Mouse (Mus musculus): Measurements from ENCODE around the gene Slc50a1. TPM values are rescaled to one million over a fixed set of nuclear protein-coding genes. Genes with fewer than 3 reads are reported as not detected.

Slc50a1 gene
- polyA plus RNA-seq, 1 experiment from 2014 or later, result 31.5 TPM

- no peaks in the 10 kb centered on the region for H3K9me3 ChIP-seq (ENCODE audit: control insufficient read depth, low read length)
- H3K27me3 ChIP-seq (replicated peaks; ENCODE audit: control insufficient read depth, insufficient read depth, low read length), result peaks cover 5% of the 10 kb centered on the region
- H3K4me1 ChIP-seq (replicated peaks; ENCODE audit: control insufficient read depth, insufficient read depth, low read length), result peaks cover 3% of the 10 kb centered on the region; the same call in 1 of the 2 replicates
- no peaks in the 10 kb centered on the region for H3K36me3 ChIP-seq (ENCODE audit: control insufficient read depth, insufficient read depth, low read length)
- H3K4me3 ChIP-seq (ENCODE audit: low read depth, low read length), result no peak overlapping the region
- DNase-seq (ENCODE audit: low spot score) (no peak), ATAC-seq (replicated peaks; ENCODE audit: low FRiP score) (no peak)
- no peak overlapping the region for H3K27ac ChIP-seq (ENCODE audit: low read depth, low read length)
- no peak overlapping the region for H3K9ac ChIP-seq (ENCODE audit: low read depth, low read length)
- WGBS, result 43% methylated on average over 1 of the region's 1 CpGs
- H3K4me2 ChIP-seq, result peak overlapping the region; percentile 57
Observed at GRCm38 (mm10) chr3:89300071-89300470, 29.7 kb upstream of the Slc50a1 start.

GRCm38 (mm10) chr3:89299499-89299898 lies 29.1 kb upstream of the Slc50a1 start:
- peaks cover 3% of the 10 kb centered on the region; the same call in 1 of the 2 replicates for H3K4me1 ChIP-seq (replicated peaks; ENCODE audit: control insufficient read depth, insufficient read depth, low read length)
- peak overlapping the region; percentile 1; the same call in 1 of the 2 replicates for H3K4me3 ChIP-seq (ENCODE audit: low read depth, low read length)
- WGBS, result 4% methylated on average over 14 of the region's 14 CpGs
- no peak overlapping the region for H3K27ac ChIP-seq (ENCODE audit: low read depth, low read length)
- peak overlapping the region; percentile 57 for H3K4me2 ChIP-seq
- peaks cover 5% of the 10 kb centered on the region for H3K27me3 ChIP-seq (replicated peaks; ENCODE audit: control insufficient read depth, insufficient read depth, low read length)
- no peak for ATAC-seq (replicated peaks; ENCODE audit: low FRiP score)
- H3K36me3 ChIP-seq (ENCODE audit: control insufficient read depth, insufficient read depth, low read length), result no peaks in the 10 kb centered on the region
- no peaks in the 10 kb centered on the region for H3K9me3 ChIP-seq (ENCODE audit: control insufficient read depth, low read length)
- H3K9ac ChIP-seq (ENCODE audit: low read depth, low read length), result peak overlapping the region; percentile 18; the same call in 1 of the 2 replicates
- DNase-seq (ENCODE audit: low spot score), result no peak

DNA sequence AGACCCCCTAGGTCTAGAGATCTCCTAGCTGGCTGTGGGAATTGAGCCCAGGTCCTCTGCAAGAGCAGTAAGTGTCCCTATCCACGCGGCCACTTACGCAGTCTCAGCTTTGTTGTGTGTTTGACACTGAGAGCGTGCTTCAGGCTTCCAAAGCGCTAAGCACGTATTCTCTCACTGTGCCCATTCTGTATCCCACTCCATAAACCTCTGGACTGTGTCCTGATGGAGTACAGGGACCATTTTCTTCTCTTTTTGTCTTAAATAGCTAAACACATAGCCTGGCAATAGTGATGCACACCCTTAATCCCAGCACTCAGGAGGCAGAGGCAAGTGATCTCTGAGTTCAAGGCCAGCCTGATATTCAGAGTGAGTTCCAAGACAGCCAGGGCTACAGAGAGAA lies 28.5 kb upstream of the Slc50a1 start:
- H3K27me3 ChIP-seq (replicated peaks; ENCODE audit: control insufficient read depth, insufficient read depth, low read length), result peaks cover 5% of the 10 kb centered on the region
- DNase-seq (ENCODE audit: low spot score) (no peak), ATAC-seq (replicated peaks; ENCODE audit: low FRiP score) (no peak)
- peaks cover 3% of the 10 kb centered on the region; the same call in 1 of the 2 replicates for H3K4me1 ChIP-seq (replicated peaks; ENCODE audit: control insufficient read depth, insufficient read depth, low read length)
- H3K9ac ChIP-seq (ENCODE audit: low read depth, low read length), result no peak overlapping the region
- 83% methylated on average over 6 of the region's 6 CpGs for WGBS
- H3K36me3 ChIP-seq (ENCODE audit: control insufficient read depth, insufficient read depth, low read length), result no peaks in the 10 kb centered on the region
- H3K27ac ChIP-seq (ENCODE audit: low read depth, low read length), result no peak overlapping the region
- no peak overlapping the region; the same call in 1 of the 2 replicates for H3K4me2 ChIP-seq
- no peaks in the 10 kb centered on the region for H3K9me3 ChIP-seq (ENCODE audit: control insufficient read depth, low read length)
- no peak overlapping the region for H3K4me3 ChIP-seq (ENCODE audit: low read depth, low read length)

GRCm38 (mm10) chr3:89296761-89297396 lies 26.5 kb upstream of the Slc50a1 start:
- WGBS, result 76% methylated on average over 11 of the region's 11 CpGs
- Histone ChIP-seq H3K9ac (ENCODE audit: low read depth, low read length) (no peak overlapping the region), H3K27me3 (replicated peaks; ENCODE audit: control insufficient read depth, insufficient read depth, low read length) (peaks cover 2% of the 10 kb centered on the region; the same call in 1 of the 2 replicates), H3K4me2 (no peak overlapping the region), H3K36me3 (ENCODE audit: control insufficient read depth, insufficient read depth, low read length) (no peaks in the 10 kb centered on the region), H3K9me3 (ENCODE audit: control insufficient read depth, low read length) (no peaks in the 10 kb centered on the region), H3K4me1 (replicated peaks; ENCODE audit: control insufficient read depth, insufficient read depth, low read length) (peaks cover 3% of the 10 kb centered on the region; the same call in 1 of the 2 replicates), H3K4me3 (ENCODE audit: low read depth, low read length) (no peak overlapping the region), H3K27ac (ENCODE audit: low read depth, low read length) (peak overlapping the region; percentile 7; the same call in 1 of the 2 replicates)
- DNase-seq (ENCODE audit: low spot score) (no peak), ATAC-seq (replicated peaks; ENCODE audit: low FRiP score) (no peak)

GRCm38 (mm10) chr3:89295685-89296230 lies 25.4 kb upstream of the Slc50a1 start:
- DNase-seq (ENCODE audit: low spot score), result no peak
- Histone ChIP-seq H3K27me3 (replicated peaks; ENCODE audit: control insufficient read depth, insufficient read depth, low read length) (peaks cover 2% of the 10 kb centered on the region; the same call in 1 of the 2 replicates), H3K4me3 (ENCODE audit: low read depth, low read length) (no peak overlapping the region), H3K4me2 (no peak overlapping the region), H3K27ac (ENCODE audit: low read depth, low read length) (no peak overlapping the region), H3K9me3 (ENCODE audit: control insufficient read depth, low read length) (no peaks in the 10 kb centered on the region), H3K36me3 (ENCODE audit: control insufficient read depth, insufficient read depth, low read length) (no peaks in the 10 kb centered on the region), H3K9ac (ENCODE audit: low read depth, low read length) (no peak overlapping the region), H3K4me1 (replicated peaks; ENCODE audit: control insufficient read depth, insufficient read depth, low read length) (peaks cover 3% of the 10 kb centered on the region; the same call in 1 of the 2 replicates)
- no peak for ATAC-seq (replicated peaks; ENCODE audit: low FRiP score)
- WGBS, result 69% methylated on average over 8 of the region's 8 CpGs

- no peaks in the 10 kb centered on the region; the same call in 1 of the 2 replicates for H3K4me1 ChIP-seq (replicated peaks; ENCODE audit: control insufficient read depth, insufficient read depth, low read length)
- ATAC-seq (replicated peaks; ENCODE audit: low FRiP score) (no peak), DNase-seq (ENCODE audit: low spot score) (no peak)
- no peaks in the 10 kb centered on the region for H3K9me3 ChIP-seq (ENCODE audit: control insufficient read depth, low read length)
- 74% methylated on average over 5 of the region's 5 CpGs for WGBS
- no peaks in the 10 kb centered on the region for H3K36me3 ChIP-seq (ENCODE audit: control insufficient read depth, insufficient read depth, low read length)
- no peak overlapping the region for H3K4me3 ChIP-seq (ENCODE audit: low read depth, low read length)
- no peak overlapping the region for H3K9ac ChIP-seq (ENCODE audit: low read depth, low read length)
- H3K27me3 ChIP-seq (replicated peaks; ENCODE audit: control insufficient read depth, insufficient read depth, low read length), result peaks cover 2% of the 10 kb centered on the region; the same call in 1 of the 2 replicates
- no peak overlapping the region for H3K4me2 ChIP-seq
- no peak overlapping the region for H3K27ac ChIP-seq (ENCODE audit: low read depth, low read length)
Observed at GRCm38 (mm10) chr3:89294195-89294594, 23.8 kb upstream of the Slc50a1 start.

GRCm38 (mm10) chr3:89293247-89293918 lies 23.0 kb upstream of the Slc50a1 start:
- WGBS, result 83% methylated on average over 11 of the region's 11 CpGs

GRCm38 (mm10) chr3:89292303-89292702 lies 21.9 kb upstream of the Slc50a1 start:
- no peak for ATAC-seq (replicated peaks; ENCODE audit: low FRiP score)
- Histone ChIP-seq H3K4me3 (ENCODE audit: low read depth, low read length) (no peak overlapping the region), H3K27me3 (replicated peaks; ENCODE audit: control insufficient read depth, insufficient read depth, low read length) (0 out of 2 replicates have a peak, but pooled peaks cover 2% of the 10 kb centered on the region), H3K4me2 (no peak overlapping the region), H3K27ac (ENCODE audit: low read depth, low read length) (no peak overlapping the region), H3K9ac (ENCODE audit: low read depth, low read length) (no peak overlapping the region), H3K4me1 (replicated peaks; ENCODE audit: control insufficient read depth, insufficient read depth, low read length) (no peaks in the 10 kb centered on the region; the same call in 1 of the 2 replicates), H3K9me3 (ENCODE audit: control insufficient read depth, low read length) (no peaks in the 10 kb centered on the region), H3K36me3 (ENCODE audit: control insufficient read depth, insufficient read depth, low read length) (no peaks in the 10 kb centered on the region)
- WGBS, result 82% methylated on average over 5 of the region's 5 CpGs
- no peak for DNase-seq (ENCODE audit: low spot score)

More at GRCm38 (mm10) chr3:89293247-89293918, 23.0 kb upstream of the Slc50a1 start:
- no peak for DNase-seq (ENCODE audit: low spot score)
- no peaks in the 10 kb centered on the region for H3K36me3 ChIP-seq (ENCODE audit: control insufficient read depth, insufficient read depth, low read length)
- no peak for ATAC-seq (replicated peaks; ENCODE audit: low FRiP score)
- no peaks in the 10 kb centered on the region for H3K9me3 ChIP-seq (ENCODE audit: control insufficient read depth, low read length)
- H3K27me3 ChIP-seq (replicated peaks; ENCODE audit: control insufficient read depth, insufficient read depth, low read length), result 0 out of 2 replicates have a peak, but pooled peaks cover 4% of the 10 kb centered on the region
- no peaks in the 10 kb centered on the region; the same call in 1 of the 2 replicates for H3K4me1 ChIP-seq (replicated peaks; ENCODE audit: control insufficient read depth, insufficient read depth, low read length)
- H3K27ac ChIP-seq (ENCODE audit: low read depth, low read length), result no peak overlapping the region
- H3K4me3 ChIP-seq (ENCODE audit: low read depth, low read length), result no peak overlapping the region
- H3K4me2 ChIP-seq, result no peak overlapping the region
- H3K9ac ChIP-seq (ENCODE audit: low read depth, low read length), result no peak overlapping the region

Measured in liver, embryonic 11.5 days (tissue).